Mouse (Mus musculus): ENCODE measurements around the gene Eps15.

The Eps15 gene

DNA sequence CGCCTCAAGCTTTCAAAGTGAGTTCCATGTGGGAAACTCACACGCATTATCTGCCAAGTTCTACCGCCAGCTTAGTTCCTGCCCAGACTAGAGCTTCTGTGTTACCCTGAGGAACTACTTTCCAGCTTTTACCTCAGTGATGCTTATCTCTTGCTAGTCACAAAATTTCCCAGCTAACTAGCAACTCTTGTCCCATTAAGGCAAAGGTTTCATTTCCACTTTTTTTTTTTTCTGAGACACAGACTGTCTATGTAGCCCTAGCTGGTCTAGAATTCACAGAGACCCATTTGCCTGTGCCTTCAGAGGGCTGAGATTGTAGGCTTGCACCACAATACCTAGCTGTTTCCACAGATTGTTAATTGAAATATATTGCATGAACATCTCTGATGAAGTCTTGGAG lies 12.6 kb upstream of the Eps15 start:
- no peak for DNase-seq (ENCODE audit: low read depth, low spot score)

GRCm38 (mm10) chr4:109268903-109269302 lies 11.2 kb upstream of the Eps15 start:
- DNase-seq (ENCODE audit: low read depth, low spot score): no peak

- no peak for DNase-seq (ENCODE audit: low read depth, low spot score)
Observed at GRCm38 (mm10) chr4:109271803-109272202, 8.3 kb upstream of the Eps15 start.

- DNase-seq (ENCODE audit: low read depth, low spot score): peak; percentile 37
Observed at GRCm38 (mm10) chr4:109273586-109274240, 6.4 kb upstream of the Eps15 start.

DNA sequence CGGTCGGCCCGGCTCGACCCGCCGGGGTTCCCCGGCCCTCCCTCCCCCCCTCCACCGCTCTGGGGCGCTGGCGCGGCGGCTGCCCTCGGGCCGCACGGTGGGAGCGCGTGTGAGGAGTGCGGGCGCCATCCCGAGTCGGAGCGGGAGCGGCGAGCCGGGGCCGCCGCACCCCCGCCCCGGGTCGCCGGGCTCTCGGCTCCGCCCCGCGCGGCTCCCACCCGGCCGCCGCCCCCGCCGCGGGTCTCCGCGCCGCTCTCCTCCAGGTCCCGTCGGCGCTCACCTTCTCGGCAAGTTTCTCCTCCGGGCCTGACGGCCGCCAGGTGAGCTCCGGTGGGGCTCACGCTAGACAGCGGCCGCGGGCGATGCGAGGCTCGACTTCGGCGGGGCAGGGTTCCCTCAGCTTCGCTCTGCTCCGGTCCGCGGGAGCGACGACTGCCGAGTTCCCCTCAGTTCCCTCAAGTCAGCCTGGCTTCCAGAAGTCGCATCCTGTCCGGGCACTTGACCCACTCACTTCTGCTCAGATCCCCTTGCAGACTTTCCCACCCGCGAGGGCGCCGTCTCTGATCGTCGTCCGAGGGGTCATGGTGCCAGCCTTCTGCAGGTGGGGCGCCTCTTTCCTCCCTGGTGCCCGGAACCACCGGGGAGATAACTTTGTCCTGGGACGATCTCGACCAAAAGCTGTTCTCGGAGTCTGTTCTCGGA lies 542 bp downstream of the Eps15 start:
- no peak for DNase-seq (ENCODE audit: low read depth, low spot score)

DNA sequence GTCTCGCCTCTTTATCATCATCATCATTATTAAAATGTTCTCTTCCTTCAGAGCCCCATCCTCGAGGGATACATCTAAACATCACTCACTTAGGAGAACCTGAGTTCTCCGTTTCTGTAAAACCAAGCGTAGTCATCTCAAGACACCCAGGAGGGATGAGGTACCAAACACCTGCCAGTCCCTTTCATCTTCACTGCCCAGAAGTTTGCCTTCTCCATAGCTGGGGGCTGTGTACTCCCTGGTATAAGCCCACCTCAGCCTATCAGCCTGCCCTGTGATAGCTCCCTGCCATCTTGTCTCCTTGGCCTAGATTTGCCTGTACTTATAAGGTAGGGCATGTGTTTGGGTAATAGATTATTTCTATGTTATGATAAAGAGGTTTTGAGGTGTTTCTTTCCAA lies 1.1 kb downstream of the Eps15 start:
- DNase-seq (ENCODE audit: low read depth, low spot score): peak; percentile 12

GRCm38 (mm10) chr4:109281946-109282345 lies 1.9 kb downstream of the Eps15 start:
- peak; percentile 11 for DNase-seq (ENCODE audit: low read depth, low spot score)

DNA sequence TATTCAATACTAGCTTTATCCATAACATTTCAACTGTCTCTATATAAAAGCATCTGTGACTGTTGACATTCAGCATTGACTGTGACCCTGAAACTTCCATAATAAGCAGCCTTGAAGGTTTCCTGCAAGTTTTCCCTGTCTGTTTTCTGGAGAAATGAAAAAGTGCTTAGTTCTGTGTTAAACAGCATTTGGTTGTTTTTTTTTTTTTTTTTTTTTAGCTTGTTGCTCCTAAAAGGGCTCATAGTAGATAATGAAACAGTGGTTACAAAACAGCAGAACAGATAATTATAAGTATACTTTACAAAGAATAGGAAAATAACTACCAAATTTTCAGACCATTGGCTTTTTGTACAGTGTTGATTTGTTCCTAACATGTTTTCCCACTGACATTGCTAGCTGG lies 14.6 kb downstream of the Eps15 start:
- DNase-seq (ENCODE audit: low read depth, low spot score): no peak

- DNase-seq (ENCODE audit: low read depth, low spot score): no peak
Observed at GRCm38 (mm10) chr4:109296510-109296909, 16.4 kb downstream of the Eps15 start.

GRCm38 (mm10) chr4:109299136-109299535 lies 19.1 kb downstream of the Eps15 start:
- no peak for DNase-seq (ENCODE audit: low read depth, low spot score)

DNA sequence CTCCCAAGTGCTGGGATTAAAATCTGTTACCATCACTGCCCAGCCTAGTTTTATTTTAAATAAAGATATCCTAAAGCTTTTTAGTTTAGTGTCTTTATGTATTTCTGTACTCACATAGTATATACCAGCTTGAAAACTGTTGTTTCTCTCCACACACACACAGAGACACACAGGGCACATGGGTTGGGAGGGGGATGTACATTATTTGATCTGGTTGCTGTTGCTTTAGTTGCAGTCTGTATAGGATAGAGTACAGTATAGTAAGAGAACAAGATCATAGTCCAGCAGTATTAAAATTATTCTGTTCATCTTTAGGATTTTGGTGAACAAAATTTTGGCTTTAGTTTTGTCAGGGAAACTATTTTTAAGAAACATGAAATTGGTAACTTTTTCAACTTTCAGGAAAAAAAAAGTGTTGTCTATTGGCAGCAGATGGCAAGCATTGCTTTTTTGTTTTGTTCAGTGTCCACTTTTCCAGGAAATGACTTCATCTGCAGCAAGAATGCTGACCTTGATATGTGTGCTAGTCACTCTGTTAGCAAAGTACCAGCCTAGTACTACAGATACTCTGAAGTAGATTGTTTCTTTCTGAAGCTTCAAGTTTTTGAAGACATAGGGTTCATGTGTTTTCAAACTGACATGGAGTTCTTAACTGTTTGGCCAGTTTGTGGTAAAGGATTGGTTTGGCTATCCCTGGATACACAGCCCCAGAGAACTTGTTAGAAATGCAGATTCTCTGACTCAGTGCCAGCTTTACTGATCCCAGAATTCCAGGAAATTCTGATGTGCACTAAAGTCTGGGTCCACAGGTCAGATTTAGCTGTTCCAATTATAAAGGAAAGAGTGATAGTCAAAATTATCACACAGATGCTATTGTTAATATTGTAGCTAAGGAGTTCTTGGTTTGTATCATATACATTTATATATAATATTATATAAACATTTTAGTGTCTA lies 37.1 kb downstream of the Eps15 start:
- DNase-seq (ENCODE audit: low read depth, low spot score): no peak

- no peak for DNase-seq (ENCODE audit: low read depth, low spot score)
Observed at GRCm38 (mm10) chr4:109336796-109337195, 56.7 kb downstream of the Eps15 start.

DNA sequence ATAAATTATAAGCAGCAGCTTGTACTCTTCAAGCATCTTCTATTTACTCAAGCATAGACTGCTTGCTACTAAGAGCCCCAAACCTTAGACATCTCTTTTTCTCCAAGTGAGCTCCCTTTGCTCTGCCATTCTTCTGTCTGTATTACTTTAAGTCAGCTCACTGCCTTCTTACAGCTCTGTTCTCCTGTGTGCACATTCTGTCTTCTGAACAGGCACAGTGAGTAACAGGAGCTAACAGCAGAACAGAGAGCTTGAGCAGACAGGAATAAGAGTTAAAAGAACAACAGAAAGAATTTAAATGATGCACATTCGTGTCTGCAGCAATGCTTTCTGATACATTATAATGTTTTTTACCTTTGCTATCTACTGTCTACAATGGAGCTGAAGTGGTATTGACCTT lies 61.2 kb downstream of the Eps15 start:
- DNase-seq (ENCODE audit: low read depth, low spot score): no peak

DNA sequence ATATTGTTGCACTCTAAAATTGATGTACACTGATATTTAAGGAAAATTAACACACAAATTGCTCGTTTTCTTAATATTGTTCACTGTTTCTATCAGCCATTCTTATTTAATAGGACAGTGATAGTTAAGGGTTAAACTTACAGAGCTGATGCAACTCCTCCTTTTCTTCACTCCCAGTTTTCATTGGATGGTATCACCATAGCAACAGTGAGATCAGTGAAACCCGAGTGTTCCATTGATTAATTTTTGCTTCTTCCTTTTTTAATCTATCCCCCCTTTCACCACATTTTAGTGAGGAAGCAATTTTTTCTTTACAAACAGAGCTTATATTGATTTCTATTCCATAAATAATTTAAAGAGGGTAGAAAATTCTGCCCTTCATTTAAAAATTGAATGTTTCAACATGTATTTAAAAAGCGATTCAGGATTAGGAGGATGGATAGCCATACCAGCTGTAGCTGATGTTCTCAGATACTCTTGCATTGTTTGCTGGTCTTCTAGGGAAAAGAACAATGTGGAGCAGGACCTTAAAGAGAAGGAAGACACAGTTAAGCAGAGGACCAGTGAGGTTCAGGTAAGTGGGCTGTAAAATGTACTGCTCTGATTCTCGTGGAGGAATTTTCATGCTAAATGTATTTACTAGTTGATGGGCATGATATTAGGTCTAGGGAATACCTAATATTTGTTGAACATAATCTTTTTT lies 62.9 kb downstream of the Eps15 start:
- DNase-seq (ENCODE audit: low read depth, low spot score): no peak

DNA sequence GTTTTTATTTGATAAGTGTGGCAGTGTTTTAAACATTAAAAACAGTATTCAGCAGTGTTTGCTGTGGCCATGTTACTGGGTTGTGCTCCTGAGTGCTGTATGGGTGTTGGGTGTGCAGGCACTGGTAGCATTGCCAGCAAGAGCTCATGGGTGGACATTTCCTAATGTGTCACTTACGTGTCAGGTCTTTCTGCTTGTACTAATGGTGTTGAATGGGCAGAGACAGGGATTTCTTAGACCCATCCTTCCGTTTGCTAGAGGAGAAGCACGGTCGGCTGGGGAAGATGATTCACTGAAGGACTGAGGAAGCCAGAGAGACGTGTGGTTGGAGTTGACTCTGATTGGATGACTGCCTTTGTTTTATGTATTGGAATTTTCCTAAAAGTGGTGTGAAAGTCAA lies 63.8 kb downstream of the Eps15 start:
- DNase-seq (ENCODE audit: low read depth, low spot score): no peak

GRCm38 (mm10) chr4:109378107-109378506 lies 98.0 kb downstream of the Eps15 start:
- no peak for DNase-seq (ENCODE audit: low read depth, low spot score)

GRCm38 (mm10) chr4:109382457-109382856 lies 102.4 kb downstream of the Eps15 start:
- no peak for DNase-seq (ENCODE audit: low read depth, low spot score)

DNA sequence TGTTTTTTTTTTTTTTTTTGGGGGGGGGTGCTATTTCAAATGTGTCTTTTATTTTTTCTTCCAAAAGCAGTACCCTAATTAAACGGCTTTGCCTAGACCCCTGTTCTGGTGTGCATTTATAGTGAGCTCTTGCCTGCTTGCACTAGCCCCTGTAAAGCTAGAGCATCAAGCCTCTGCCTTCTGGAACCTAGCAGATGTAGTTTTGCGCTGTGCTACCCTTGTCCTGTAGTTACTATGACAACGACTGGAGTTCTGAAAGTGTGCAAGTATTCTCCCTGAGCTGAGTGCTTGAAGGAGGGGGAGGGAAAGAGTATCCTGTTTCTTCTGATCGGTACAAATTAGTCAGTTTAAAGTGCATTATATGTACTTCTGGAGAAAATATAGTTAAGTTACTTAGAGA lies 105.5 kb downstream of the Eps15 start:
- no peak for DNase-seq (ENCODE audit: low read depth, low spot score)

- DNase-seq (ENCODE audit: low read depth, low spot score): no peak
Observed at GRCm38 (mm10) chr4:109393229-109393779, 113.2 kb downstream of the Eps15 start.

- DNase-seq (ENCODE audit: low read depth, low spot score): no peak
Observed at GRCm38 (mm10) chr4:109393902-109394301, 113.8 kb downstream of the Eps15 start.

DNA sequence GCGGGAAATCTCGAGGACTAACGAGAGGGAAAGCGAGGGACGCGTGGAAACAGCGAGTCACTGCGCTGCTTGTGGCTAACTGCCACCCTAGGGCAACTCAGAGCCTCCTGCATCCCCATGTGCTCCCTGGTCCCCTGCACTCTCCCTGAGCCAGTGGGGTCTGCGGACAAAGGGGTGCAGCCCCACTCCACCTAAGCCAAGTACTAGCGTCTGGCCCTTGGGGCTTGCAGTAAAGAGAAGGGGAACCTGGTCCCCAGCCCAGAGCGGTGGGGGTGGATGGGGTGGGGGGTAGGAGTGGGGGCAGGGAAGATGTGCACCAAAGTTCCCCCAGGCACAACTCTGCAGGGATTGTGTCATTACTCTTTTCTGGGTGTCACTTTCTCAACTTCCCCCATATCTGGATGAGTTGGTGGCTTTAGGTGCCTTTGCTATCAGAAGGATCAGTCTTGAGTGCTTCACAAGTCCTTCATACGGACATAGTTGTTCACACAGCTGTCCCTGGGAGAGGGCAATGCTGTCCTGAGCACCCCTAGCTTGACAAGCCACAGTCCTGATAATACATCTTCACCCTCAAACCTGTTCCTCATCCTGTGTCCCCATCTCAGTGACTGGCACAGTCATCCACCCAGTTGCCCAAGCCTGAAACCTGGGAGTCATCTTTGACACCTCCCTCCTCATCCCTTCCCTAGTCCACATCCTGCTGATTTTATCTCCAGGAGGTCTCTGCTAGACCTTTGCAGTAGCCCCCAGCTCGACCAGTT lies 114.4 kb downstream of the Eps15 start:
- DNase-seq (ENCODE audit: low read depth, low spot score): no peak
